Mouse (Mus musculus) gonadal fat pad, adult 2 months (tissue): ENCODE measurements around the gene Ccdc189. TPM values are rescaled to one million over a fixed set of nuclear protein-coding genes. Genes with fewer than 3 reads are reported as not detected.

Source experiments
- DNase-seq: peaks from one replicate; pipeline ENCODE4 v3.0.0-alpha.2; 2012; ENCODE audit warnings: low read depth
- polyA plus RNA-seq: library from polyadenylated mRNA; depleted of rRNA; stranded (reverse); fragments of >200 nt; gene quantifications from 2 replicates; pipeline ENCODE4 v1.2.3, GENCODE M21; 2012; rRNA removed

Gene Ccdc189
- polyA plus RNA-seq, 1 experiment = 16.9 TPM

- no peak for DNase-seq
Observed at GRCm38 (mm10) chr7:127592575-127592974, 4.2 kb upstream of the Ccdc189 start.

GRCm38 (mm10) chr7:127591108-127591507 lies 2.7 kb upstream of the Ccdc189 start:
- no peak for DNase-seq

- DNase-seq = no peak
Observed at GRCm38 (mm10) chr7:127589637-127590036, 1.2 kb upstream of the Ccdc189 start.

GRCm38 (mm10) chr7:127588901-127589300 lies 506 bp upstream of the Ccdc189 start:
- no peak for DNase-seq

GRCm38 (mm10) chr7:127587196-127587595 lies 1.2 kb downstream of the Ccdc189 start:
- no peak for DNase-seq

- no peak for DNase-seq
Observed at GRCm38 (mm10) chr7:127586149-127586548, 2.2 kb downstream of the Ccdc189 start.

GRCm38 (mm10) chr7:127585031-127585430 lies 3.4 kb downstream of the Ccdc189 start:
- DNase-seq = no peak

GRCm38 (mm10) chr7:127583260-127583659 lies 5.1 kb downstream of the Ccdc189 start:
- DNase-seq = no peak

- DNase-seq = no peak
Observed at GRCm38 (mm10) chr7:127574115-127574514, 14.3 kb downstream of the Ccdc189 start.

- no peak for DNase-seq
Observed at GRCm38 (mm10) chr7:127573503-127574008, 14.8 kb downstream of the Ccdc189 start.

- DNase-seq = peak; percentile 95
Observed at GRCm38 (mm10) chr7:127572895-127573471, 15.4 kb downstream of the Ccdc189 start, which contains the start of gene Phkg2. Gene Phkg2, plus strand, starts transcription at chr7:127573340.

GRCm38 (mm10) chr7:127564381-127565150 lies 23.8 kb downstream of the Ccdc189 start:
- DNase-seq = peak; percentile 74

- DNase-seq = no peak
Observed at GRCm38 (mm10) chr7:127561340-127561858, 27.0 kb downstream of the Ccdc189 start, which contains the start of gene Tmem265. Gene Tmem265, plus strand, starts transcription at chr7:127561390.

- no peak for DNase-seq
Observed at GRCm38 (mm10) chr7:127560580-127560979, 27.8 kb downstream of the Ccdc189 start.

- DNase-seq = no peak
Observed at GRCm38 (mm10) chr7:127551558-127551957, 36.8 kb downstream of the Ccdc189 start.

- DNase-seq = no peak
Observed at GRCm38 (mm10) chr7:127549116-127549835, 39.1 kb downstream of the Ccdc189 start.

GRCm38 (mm10) chr7:127541671-127542070 lies 46.7 kb downstream of the Ccdc189 start:
- DNase-seq = no peak

Other genes starting within 250 kb of the Ccdc189 start
- gene Zfp768, start 243.0 kb downstream of the Ccdc189 start, polyA plus RNA-seq = 22.5 and 22.7 TPM in 2 replicates
- gene Zfp747, start 212.5 kb downstream of the Ccdc189 start, polyA plus RNA-seq = 8.7 and 9.4 TPM in 2 replicates
- gene 9130019O22Rik, start 201.4 kb downstream of the Ccdc189 start, polyA plus RNA-seq = 5.8 and 6.4 TPM in 2 replicates
- 11.9 and 12.0 TPM in 2 replicates for gene E430018J23Rik, start 195.0 kb downstream of the Ccdc189 start, polyA plus RNA-seq
- gene Zfp764, start 181.8 kb downstream of the Ccdc189 start, polyA plus RNA-seq = 5.6 and 5.9 TPM in 2 replicates
- 18.1 and 22.4 TPM in 2 replicates for gene Zfp688, start 166.5 kb downstream of the Ccdc189 start, polyA plus RNA-seq
- gene Zfp689, start 139.4 kb downstream of the Ccdc189 start, polyA plus RNA-seq = 3.5 and 4.2 TPM in 2 replicates
- 52.6 and 58.8 TPM in 2 replicates for gene Prr14, start 129.0 kb downstream of the Ccdc189 start, polyA plus RNA-seq
- 15.3 and 27.5 TPM in 2 replicates for gene Fbrs, start 109.4 kb downstream of the Ccdc189 start, polyA plus RNA-seq
- gene Srcap, start 76.6 kb downstream of the Ccdc189 start, polyA plus RNA-seq = 14.9 and 16.8 TPM in 2 replicates
- 8.9 and 12.1 TPM in 2 replicates for gene Gm42715, start 69.0 kb downstream of the Ccdc189 start, polyA plus RNA-seq
- 0.18 TPM in 1 of 2 replicates, not detected in the other for gene Tmem265, start 27.2 kb downstream of the Ccdc189 start, polyA plus RNA-seq
- gene Phkg2, start 15.3 kb downstream of the Ccdc189 start, polyA plus RNA-seq = 65.7 and 72.1 TPM in 2 replicates
- 29.2 and 32.8 TPM in 2 replicates for gene Rnf40, start 172 bp upstream of the Ccdc189 start, polyA plus RNA-seq
- gene Zfp629, start 27.2 kb upstream of the Ccdc189 start, polyA plus RNA-seq = 14.6 and 18.1 TPM in 2 replicates
- gene Bcl7c, start 120.3 kb upstream of the Ccdc189 start, polyA plus RNA-seq = 21.2 and 30.4 TPM in 2 replicates
- 21.0 and 35.9 TPM in 2 replicates for gene Ctf1, start 124.1 kb upstream of the Ccdc189 start, polyA plus RNA-seq
- gene Ctf2, start 143.6 kb upstream of the Ccdc189 start, polyA plus RNA-seq = not detected in 2 replicates
- gene Fbxl19, start 155.9 kb upstream of the Ccdc189 start, polyA plus RNA-seq = 25.7 and 26.8 TPM in 2 replicates
- 27.1 and 37.9 TPM in 2 replicates for gene Orai3, start 181.2 kb upstream of the Ccdc189 start, polyA plus RNA-seq
- 7.6 and 11.8 TPM in 2 replicates for gene Setd1a, start 188.1 kb upstream of the Ccdc189 start, polyA plus RNA-seq
- not detected in 2 replicates for gene Gm49388, start 197.0 kb upstream of the Ccdc189 start, polyA plus RNA-seq
- gene Hsd3b7, start 212.0 kb upstream of the Ccdc189 start, polyA plus RNA-seq = 103 and 120 TPM in 2 replicates
- gene Stx4a, start 235.7 kb upstream of the Ccdc189 start, polyA plus RNA-seq = 76.2 and 82.5 TPM in 2 replicates
- gene Stx1b, start 236.0 kb upstream of the Ccdc189 start, polyA plus RNA-seq = 16.6 and 24.0 TPM in 2 replicates